Mouse (Mus musculus) cerebellum, adult 8-10 months (tissue): ENCODE measurements at regions not wholly inside any gene's neighbourhood (a gene's known extent, or its start where the extent isn't known, plus 50 kb on each side); places are given as distances from the start of the nearest gene placed in this dataset.

Experiments
- DNase-seq: peaks from one replicate; pipeline ENCODE4 v3.0.0; 2022

DNA sequence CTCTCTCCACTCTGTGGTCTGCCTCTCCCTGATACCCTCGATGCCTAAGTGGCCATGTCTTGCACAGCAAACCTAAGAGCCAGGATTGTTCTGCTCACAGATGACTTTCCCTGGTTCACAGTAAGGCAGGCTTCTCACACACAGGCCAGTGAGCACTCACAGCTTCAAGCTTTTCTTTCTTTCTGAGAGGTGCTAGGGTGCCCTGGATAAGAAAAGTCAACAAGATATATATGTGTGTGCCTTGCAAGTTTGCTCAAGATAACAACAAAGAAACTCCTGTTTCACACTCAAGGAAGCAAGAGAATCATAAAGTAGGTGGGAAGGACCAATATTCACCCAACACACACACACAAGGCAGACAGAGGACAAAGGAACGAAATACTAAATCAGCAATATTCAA is 60.9 kb upstream of the Actbl2 start:
- DNase-seq, result no peak

DNA sequence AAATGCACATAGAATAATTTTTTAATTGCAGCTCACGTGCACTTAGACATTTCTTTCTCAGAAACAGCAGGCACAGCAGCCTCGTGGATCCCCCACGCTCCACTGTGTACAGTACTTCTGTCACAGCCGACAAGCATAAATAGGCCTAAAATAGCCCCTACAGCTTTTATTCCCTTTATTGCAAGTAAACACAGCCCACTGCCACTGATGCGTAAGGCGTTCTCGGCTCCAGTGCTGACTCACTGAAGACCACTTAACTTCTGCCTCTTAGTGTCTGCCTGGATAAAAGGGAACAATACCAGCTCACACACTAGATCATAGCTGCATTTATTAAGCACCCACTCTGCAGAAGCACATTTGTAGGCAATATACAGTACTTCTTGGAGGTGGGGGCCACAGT is 60.5 kb upstream of the Actbl2 start:
- DNase-seq, result no peak

DNA sequence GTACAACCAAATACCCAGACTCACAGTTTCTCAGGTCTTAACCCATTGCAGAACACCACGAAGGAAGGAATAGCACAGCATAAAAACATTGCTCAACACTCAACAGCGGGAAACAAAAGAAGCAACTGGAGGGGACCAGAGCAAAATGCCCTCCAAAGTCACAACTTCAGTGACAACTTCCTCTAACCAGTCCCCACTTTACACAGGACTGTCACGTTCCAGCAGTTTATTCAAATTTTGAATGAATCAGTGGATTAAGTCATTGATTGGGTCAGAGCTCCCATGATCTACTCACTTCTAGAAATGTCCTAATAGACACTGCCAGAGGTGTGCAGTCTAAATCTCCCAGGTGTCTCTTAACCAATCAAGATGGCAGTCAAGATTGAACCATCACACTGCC is 53.3 kb upstream of the Actbl2 start:
- DNase-seq, result no peak

DNA sequence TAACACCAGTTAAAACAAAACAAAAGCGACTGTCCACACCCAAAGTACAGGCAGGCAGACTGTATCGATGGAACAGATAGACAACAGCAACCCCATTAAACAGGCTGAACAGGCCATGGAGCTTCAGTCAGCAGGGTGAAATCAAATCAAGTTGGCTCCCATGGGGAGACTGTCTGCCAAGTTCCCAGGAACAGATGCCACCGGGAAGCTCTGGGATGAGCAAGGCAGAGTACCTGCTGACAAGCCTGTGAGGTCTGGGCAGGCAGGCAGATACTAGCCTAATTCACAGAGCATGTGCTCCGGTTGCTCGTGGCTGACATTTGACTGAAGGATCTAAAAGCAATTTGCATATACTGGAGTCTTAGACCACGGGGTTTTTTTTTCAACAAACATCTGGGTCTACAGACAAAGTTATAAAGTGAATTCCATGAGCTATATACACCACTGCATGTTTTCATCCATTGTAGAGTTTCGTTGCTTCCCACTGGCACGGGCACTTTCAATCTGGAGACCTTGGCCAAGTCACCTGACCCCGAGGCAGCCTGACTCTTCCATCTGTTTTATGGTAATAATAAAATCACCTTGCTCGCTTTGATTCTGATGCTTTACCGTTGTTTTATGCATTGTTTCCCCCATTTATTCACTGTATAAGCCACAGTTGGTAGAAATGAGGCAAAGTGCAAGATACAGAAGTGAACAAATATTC is 50.1 kb upstream of the Actbl2 start:
- peak; percentile 72 for DNase-seq
